Mouse (Mus musculus): ENCODE results near the gene Nxph1. TPM values are rescaled to one million over a fixed set of nuclear protein-coding genes. Genes with fewer than 3 reads are reported as not detected.

Gene Nxph1
- 1.1 TPM in 2 replicates for polyA plus RNA-seq (2016; fragmentation: Nextera tagmentation; extraction: Ambion mirVana)

DNA sequence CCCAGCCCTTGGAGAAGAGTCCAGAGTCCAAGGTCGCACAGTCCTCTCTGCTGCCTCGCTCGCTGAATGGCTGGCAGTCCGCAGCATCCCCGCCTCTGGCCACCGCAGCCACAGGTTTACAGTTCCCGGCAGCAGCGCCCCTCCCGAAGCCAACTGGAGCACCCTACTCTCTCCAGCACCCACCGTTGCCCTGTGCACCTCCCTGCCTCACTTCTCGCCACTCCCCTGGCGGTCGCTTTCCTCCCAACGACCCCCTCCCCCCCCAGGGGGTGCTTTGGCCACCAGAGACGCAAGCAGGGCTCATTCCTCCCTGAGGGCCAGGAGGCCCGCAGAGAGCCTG, at the start of gene Nxph1:
Nxph1 (plus strand) TSS at position 301 of the 340 bp plus-strand sequence.
- H3K9me3 ChIP-seq, result no peaks in the 10 kb centered on the region
- WGBS, result 3% methylated on average over 16 of the region's 16 CpGs
- peaks cover 63% of the 10 kb centered on the region for H3K27me3 ChIP-seq

DNA sequence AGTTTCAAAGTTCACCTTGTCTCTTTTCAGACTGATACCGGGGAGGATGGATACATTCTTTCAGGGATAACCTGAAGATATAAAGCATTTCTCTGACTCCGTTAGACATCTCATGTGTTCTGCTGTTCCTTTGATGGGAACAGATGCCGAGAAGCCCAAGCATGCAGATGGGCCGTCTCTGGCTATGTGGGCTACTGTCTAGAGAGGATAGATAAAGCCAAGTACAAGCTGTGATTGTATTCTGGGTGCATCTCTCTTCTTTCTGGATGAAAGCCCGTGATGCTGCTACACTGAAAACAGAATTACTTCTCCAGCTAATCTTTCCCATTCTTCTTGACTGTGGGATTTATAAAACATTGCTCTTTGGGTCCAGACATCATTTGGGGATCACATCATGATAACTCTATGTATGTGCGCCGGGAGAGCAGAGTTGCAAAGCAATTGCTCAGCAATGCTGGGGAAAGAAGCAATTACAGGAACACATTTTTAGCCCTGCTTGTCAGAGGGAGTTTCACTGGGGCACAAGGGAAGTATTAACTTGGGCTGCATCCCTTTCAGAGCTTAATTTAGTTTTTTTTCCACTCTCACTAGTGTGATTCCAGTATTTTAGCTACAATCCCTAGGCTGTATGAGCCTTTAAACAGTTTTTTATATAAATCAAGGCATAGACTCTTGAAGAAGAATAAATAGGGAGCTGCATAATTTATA, 48.1 kb upstream of the Nxph1 start:
- no peaks in the 10 kb centered on the region for H3K9me3 ChIP-seq
- no peak overlapping the region for H3K4me2 ChIP-seq (replicated peaks)
- no peaks in the 10 kb centered on the region for H3K4me1 ChIP-seq
- no peak overlapping the region for H3K9ac ChIP-seq
- ATAC-seq (ENCODE audit: insufficient number of reproducible peaks, insufficient read depth, low FRiP score, low TSS enrichment), result no peak
- H3K27me3 ChIP-seq, result no peaks in the 10 kb centered on the region
- no peak overlapping the region for H3K4me3 ChIP-seq
- 79% methylated on average over 7 of the region's 7 CpGs for WGBS
- no peaks in the 10 kb centered on the region for H3K36me3 ChIP-seq
- no peak overlapping the region for H3K27ac ChIP-seq

More for the DNA sequence above, at the start of gene Nxph1:
- H3K4me2 ChIP-seq (replicated peaks), result peak within 1 kb of the TSS; percentile 53
- H3K4me3 ChIP-seq, result peak within 1 kb of the TSS; percentile 29
- no peak within 1 kb of the TSS for H3K9ac ChIP-seq
- ATAC-seq (ENCODE audit: insufficient number of reproducible peaks, insufficient read depth, low FRiP score, low TSS enrichment), result no peak
- H3K4me1 ChIP-seq, result peaks cover 15% of the 10 kb centered on the region
- H3K27ac ChIP-seq, result no peak within 1 kb of the TSS
- no peaks in the 10 kb centered on the region for H3K36me3 ChIP-seq

DNA sequence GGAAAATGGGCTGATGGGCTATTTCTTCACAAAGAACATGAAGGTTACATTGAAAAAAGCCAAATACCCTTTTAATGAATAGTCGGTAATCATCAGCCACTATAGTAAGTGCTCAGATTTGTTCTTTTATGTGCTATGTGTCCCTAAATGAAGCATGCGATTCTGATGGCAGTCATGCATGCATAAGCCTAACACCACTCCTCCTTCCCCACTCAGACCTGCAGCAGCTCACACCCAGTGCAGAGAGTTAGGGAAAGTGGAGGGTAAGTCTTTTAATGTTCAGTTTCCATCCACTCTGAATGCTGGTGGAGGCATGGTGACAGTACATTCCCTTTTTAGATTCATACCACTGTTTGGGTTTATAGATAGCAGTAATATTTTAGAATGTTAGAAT, 47.5 kb upstream of the Nxph1 start:
- no peaks in the 10 kb centered on the region for H3K4me1 ChIP-seq
- no peaks in the 10 kb centered on the region for H3K27me3 ChIP-seq
- H3K4me2 ChIP-seq (replicated peaks), result no peak overlapping the region
- H3K27ac ChIP-seq, result no peak overlapping the region
- WGBS, result 70% methylated on average over 2 of the region's 2 CpGs
- no peaks in the 10 kb centered on the region for H3K36me3 ChIP-seq
- no peak overlapping the region for H3K4me3 ChIP-seq
- no peaks in the 10 kb centered on the region for H3K9me3 ChIP-seq
- no peak overlapping the region for H3K9ac ChIP-seq
- no peak for ATAC-seq (ENCODE audit: insufficient number of reproducible peaks, insufficient read depth, low FRiP score, low TSS enrichment)

DNA sequence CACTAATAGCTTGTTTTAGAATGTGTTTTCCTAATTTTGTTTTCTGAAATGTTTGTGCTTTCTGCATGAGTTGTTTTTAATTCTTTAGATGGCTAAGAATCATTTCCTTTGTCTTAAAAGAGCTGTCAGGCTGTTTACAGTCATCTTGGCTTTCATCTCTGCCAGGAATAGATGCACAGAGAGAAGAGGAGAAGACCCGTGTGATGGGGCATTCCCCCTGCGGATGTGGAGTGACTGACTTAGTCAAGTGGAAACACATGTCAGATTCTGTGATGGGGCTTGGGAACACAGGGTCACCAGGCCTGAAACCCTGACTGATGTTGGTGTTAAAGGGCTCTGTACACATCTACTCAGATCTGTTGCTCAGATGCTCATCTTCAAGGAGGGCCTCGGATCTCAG, 40.3 kb upstream of the Nxph1 start:
- WGBS, result 33% methylated on average over 3 of the region's 3 CpGs
- ATAC-seq (ENCODE audit: insufficient number of reproducible peaks, insufficient read depth, low FRiP score, low TSS enrichment), result no peak

DNA sequence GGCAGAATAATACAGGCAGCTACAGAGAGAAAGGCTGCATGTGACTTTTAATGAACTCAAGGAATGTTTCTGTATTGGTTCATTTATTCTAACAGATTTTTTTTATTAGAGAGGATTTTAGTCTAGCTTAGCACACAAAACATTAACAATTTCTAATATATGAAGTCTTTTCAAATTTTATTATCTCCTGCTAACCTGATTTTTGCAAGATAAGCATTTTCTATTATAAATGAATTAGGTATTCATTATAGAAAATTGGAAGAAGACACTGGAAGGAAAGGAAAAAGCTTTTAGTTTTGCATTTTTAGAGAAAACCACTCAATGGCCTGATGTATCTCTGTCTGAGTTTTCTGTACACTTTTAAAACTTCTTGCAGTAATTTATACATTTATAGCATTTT, 34.8 kb upstream of the Nxph1 start:
- Histone ChIP-seq H3K4me2 (replicated peaks) (no peak overlapping the region), H3K27ac (no peak overlapping the region), H3K9ac (no peak overlapping the region), H3K27me3 (no peaks in the 10 kb centered on the region), H3K9me3 (no peaks in the 10 kb centered on the region), H3K36me3 (no peaks in the 10 kb centered on the region), H3K4me3 (no peak overlapping the region), H3K4me1 (no peaks in the 10 kb centered on the region)
- no peak for ATAC-seq (ENCODE audit: insufficient number of reproducible peaks, insufficient read depth, low FRiP score, low TSS enrichment)

More for the DNA sequence above, 40.3 kb upstream of the Nxph1 start:
- H3K27ac ChIP-seq, result no peak overlapping the region
- H3K27me3 ChIP-seq, result no peaks in the 10 kb centered on the region
- H3K9ac ChIP-seq, result no peak overlapping the region
- H3K4me3 ChIP-seq, result no peak overlapping the region
- no peak overlapping the region for H3K4me2 ChIP-seq (replicated peaks)
- H3K4me1 ChIP-seq, result no peaks in the 10 kb centered on the region
- H3K9me3 ChIP-seq, result no peaks in the 10 kb centered on the region
- no peaks in the 10 kb centered on the region for H3K36me3 ChIP-seq

DNA sequence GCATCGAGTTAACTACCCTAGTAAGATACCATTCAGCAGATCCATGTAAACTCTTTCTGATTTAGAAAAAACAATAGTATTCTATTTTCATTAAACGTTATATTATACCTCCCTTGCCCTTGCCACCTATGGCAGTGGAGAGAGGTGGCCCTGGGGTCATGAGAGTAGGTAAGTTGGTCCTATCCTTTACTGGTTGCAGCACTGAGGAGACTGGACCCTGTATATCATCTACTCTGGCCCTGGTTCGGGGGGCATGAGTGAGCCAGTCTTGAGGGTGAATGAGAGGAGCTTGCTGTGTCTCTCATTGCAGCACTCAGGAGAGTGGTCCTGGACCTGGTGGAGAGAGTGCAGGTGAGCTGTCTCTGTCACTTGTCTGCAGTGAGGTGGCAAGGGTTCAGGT, 33.5 kb upstream of the Nxph1 start:
- WGBS, result 86% methylated on average over 3 of the region's 3 CpGs
- Histone ChIP-seq H3K9ac (no peak overlapping the region), H3K36me3 (no peaks in the 10 kb centered on the region), H3K27ac (no peak overlapping the region), H3K4me1 (no peaks in the 10 kb centered on the region), H3K27me3 (no peaks in the 10 kb centered on the region), H3K4me2 (replicated peaks) (no peak overlapping the region), H3K9me3 (no peaks in the 10 kb centered on the region), H3K4me3 (no peak overlapping the region)
- ATAC-seq (ENCODE audit: insufficient number of reproducible peaks, insufficient read depth, low FRiP score, low TSS enrichment), result no peak

DNA sequence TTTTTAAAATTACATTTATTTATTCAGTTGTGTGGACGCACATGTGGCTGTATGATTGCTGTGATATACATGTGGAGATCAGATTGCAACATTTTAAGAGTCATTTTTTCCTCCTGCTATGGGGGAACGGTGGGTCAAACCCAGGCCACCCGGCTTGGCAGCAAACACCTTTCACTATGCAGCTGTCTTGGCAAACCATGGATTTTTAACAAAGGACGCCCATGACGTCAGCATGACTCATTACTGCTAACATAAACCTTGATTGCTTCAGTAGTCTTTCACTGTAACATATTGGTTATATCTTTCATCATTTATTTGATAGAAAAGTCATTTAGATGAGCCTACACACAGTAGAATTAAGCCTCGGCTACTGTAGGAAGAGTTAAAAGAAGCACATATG, 23.8 kb upstream of the Nxph1 start:
- H3K4me1 ChIP-seq, result no peaks in the 10 kb centered on the region
- H3K4me3 ChIP-seq, result no peak overlapping the region
- no peak for ATAC-seq (ENCODE audit: insufficient number of reproducible peaks, insufficient read depth, low FRiP score, low TSS enrichment)
- H3K9me3 ChIP-seq, result no peaks in the 10 kb centered on the region
- H3K9ac ChIP-seq, result no peak overlapping the region
- no peak overlapping the region for H3K27ac ChIP-seq
- no peaks in the 10 kb centered on the region for H3K27me3 ChIP-seq
- 60% methylated on average over 6 of the region's 6 CpGs for WGBS
- H3K36me3 ChIP-seq, result no peaks in the 10 kb centered on the region
- no peak overlapping the region for H3K4me2 ChIP-seq (replicated peaks)

DNA sequence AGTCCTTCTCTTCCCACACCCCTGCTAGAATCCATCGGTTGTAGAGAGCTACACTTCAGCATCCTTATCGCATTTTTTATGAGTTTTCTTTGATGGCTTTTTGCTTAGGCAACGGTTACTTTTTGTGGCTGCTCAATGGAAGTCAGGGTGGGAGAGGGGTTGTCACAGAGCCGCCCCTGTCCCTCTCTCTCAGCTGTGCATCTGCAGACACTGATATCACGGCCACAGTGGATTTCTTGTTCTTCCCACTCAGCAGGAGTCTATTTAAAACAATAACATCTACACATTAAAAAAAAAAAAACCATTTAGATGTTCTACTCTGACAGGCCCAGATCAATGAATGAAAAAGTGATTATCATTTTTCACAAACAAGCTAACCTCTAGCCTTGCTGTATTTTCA, 13.0 kb upstream of the Nxph1 start:
- H3K36me3 ChIP-seq, result no peaks in the 10 kb centered on the region
- no peaks in the 10 kb centered on the region for H3K27me3 ChIP-seq
- ATAC-seq (ENCODE audit: insufficient number of reproducible peaks, insufficient read depth, low FRiP score, low TSS enrichment), result no peak
- 62% methylated on average over 5 of the region's 5 CpGs for WGBS
- no peak overlapping the region for H3K4me2 ChIP-seq (replicated peaks)
- H3K27ac ChIP-seq, result no peak overlapping the region
- H3K4me1 ChIP-seq, result no peaks in the 10 kb centered on the region
- H3K9ac ChIP-seq, result no peak overlapping the region
- no peaks in the 10 kb centered on the region for H3K9me3 ChIP-seq
- H3K4me3 ChIP-seq, result no peak overlapping the region

DNA sequence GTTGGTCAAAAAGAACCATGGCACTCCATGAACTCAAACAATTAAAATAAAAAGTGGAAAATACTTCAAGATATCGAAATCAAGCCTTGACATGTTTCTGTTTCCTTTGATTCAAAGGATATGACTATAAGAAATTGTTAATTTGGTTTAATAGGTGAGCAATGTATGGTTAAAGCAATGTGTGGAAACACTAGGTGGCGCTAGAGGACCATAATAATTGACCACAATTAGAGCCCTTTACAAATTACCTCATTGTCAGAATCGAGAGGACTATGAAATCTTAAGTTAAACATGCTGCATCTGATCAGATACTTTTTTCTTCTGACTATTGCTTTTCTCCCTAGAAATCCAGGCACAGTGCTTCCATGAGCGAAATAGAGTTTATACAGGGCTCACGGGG, 12.5 kb upstream of the Nxph1 start:
- Histone ChIP-seq H3K9ac (no peak overlapping the region), H3K27me3 (no peaks in the 10 kb centered on the region), H3K9me3 (no peaks in the 10 kb centered on the region), H3K36me3 (no peaks in the 10 kb centered on the region), H3K27ac (no peak overlapping the region), H3K4me1 (no peaks in the 10 kb centered on the region), H3K4me3 (no peak overlapping the region), H3K4me2 (replicated peaks) (no peak overlapping the region)
- 16% methylated on average over 5 of the region's 5 CpGs for WGBS
- ATAC-seq (ENCODE audit: insufficient number of reproducible peaks, insufficient read depth, low FRiP score, low TSS enrichment), result peak; percentile 35; the same call in 1 of the 2 replicates

DNA sequence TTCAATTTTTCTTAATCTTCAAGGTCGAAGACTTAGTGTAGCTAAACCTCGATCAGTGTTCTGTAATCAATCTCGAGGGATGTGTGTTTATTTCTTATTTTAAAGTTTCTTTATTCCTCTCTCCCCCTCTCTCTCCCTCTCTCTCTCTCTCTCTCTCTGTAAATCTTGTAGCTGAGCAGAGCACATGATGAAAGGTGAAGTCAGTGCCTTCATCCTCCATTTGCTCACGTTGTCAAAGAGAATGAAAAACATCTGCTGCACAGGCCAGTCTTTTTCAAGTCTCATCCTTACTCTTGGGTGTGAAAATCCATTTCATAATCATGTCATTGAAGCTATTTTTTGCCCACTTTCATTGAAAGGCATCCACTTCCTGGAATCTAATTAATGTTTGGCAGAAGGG, 12.1 kb upstream of the Nxph1 start:
- 19% methylated on average over 4 of the region's 4 CpGs for WGBS
- Histone ChIP-seq H3K4me2 (replicated peaks) (no peak overlapping the region), H3K4me3 (no peak overlapping the region), H3K27ac (no peak overlapping the region), H3K9ac (no peak overlapping the region), H3K9me3 (no peaks in the 10 kb centered on the region), H3K36me3 (no peaks in the 10 kb centered on the region), H3K4me1 (no peaks in the 10 kb centered on the region), H3K27me3 (no peaks in the 10 kb centered on the region)
- no peak for ATAC-seq (ENCODE audit: insufficient number of reproducible peaks, insufficient read depth, low FRiP score, low TSS enrichment)

DNA sequence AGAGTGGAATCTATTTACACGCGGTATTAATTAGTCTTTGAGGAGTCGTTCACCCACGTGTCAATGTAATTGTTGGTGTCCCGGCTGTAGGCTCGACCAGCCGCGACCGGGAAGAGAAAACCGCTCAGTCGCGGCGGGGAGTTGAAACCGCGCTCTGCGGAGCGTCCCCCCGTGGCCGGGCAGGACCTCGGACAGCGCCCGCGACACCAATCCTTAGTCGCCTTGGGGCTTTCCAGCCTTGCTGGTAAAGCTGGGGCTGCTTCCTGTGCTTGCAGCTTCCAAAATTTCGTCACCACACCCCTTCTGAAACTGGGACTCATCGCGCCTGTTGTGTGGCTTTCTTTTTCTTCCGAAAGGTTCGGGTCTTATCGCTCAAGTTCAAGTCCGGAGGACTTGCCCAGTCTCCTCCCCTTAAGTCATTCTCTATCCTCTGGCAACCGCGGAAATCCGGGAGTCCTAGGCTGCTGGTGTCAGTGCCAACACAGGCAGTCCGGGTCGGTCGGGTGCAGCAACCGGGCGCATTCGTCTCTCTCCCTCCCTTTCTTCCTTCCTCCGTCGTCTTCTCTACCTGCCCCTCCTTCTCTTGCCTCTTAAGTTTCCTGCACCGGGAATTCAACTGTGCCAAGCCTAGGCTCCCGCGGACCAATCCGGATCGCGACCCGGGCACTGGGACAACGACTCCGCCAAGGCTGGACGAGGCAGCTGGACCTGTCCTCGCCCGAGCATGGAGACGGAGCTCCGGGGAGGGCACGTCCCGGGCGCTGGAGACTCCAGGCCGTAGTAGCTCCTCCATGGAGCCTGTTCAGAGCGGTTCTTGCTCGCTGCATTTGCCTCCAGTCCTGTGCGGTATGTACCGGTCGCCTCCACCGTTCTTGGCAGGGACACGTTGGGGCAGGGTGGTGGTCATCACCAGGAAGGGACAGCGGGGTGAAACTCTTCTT, 510 bp downstream of the Nxph1 start:
- ATAC-seq (ENCODE audit: insufficient number of reproducible peaks, insufficient read depth, low FRiP score, low TSS enrichment), result peak; percentile 57; the same call in 1 of the 2 replicates
- Histone ChIP-seq H3K4me1 (peaks cover 15% of the 10 kb centered on the region), H3K9me3 (no peaks in the 10 kb centered on the region), H3K27ac (no peak overlapping the region), H3K27me3 (peaks cover 67% of the 10 kb centered on the region), H3K4me3 (peak overlapping the region; percentile 29), H3K4me2 (replicated peaks) (peak overlapping the region; percentile 53), H3K36me3 (no peaks in the 10 kb centered on the region), H3K9ac (no peak overlapping the region)
- under 1% methylated on average over 68 of the region's 68 CpGs for WGBS

DNA sequence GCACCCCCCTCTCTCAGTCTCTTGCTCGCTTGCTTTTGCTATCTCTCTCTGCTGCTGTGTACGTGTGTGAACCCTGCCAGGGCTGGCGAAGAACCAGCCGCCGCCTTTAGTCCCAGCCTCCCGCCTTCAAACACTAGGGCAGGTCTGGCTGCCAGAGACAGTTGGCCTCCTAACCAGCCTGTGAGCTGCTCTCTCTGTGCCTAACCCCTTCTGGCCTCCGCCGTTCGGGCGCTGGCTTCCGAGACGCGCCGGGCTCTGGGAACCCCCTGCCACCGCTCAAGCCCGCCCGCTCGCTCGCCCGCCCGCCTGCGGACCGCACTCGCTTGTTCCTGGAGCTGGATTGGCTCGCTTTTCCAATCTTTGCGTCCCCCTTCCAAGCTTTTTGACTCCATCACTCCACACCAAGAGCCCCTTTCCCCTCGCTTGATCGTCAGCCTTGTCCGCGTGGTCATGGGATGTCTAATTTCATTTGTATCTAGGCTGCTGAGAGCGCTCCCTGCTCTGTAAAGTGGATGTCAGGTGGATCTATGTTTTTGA, 1.5 kb downstream of the Nxph1 start:
- H3K27ac ChIP-seq, result no peak overlapping the region
- H3K9ac ChIP-seq, result no peak overlapping the region
- ATAC-seq (ENCODE audit: insufficient number of reproducible peaks, insufficient read depth, low FRiP score, low TSS enrichment), result peak; percentile 64; the same call in 1 of the 2 replicates

More for the DNA sequence above, 1.5 kb downstream of the Nxph1 start:
- Histone ChIP-seq H3K9me3 (no peaks in the 10 kb centered on the region), H3K4me2 (replicated peaks) (peak overlapping the region; percentile 53), H3K36me3 (no peaks in the 10 kb centered on the region), H3K4me3 (peak overlapping the region; percentile 29), H3K27me3 (peaks cover 76% of the 10 kb centered on the region), H3K4me1 (peaks cover 15% of the 10 kb centered on the region)
- WGBS, result under 1% methylated on average over 31 of the region's 31 CpGs

Measured in embryonic facial prominence, embryonic 12.5 days (tissue).